Mouse (Mus musculus) kidney, postnatal 4 days (tissue): ENCODE data around the gene Olfr330.
"Not testable (repeated sequence)": the region's sequence is repeated elsewhere in the genome, so short reads cannot be mapped to it uniquely, and the experiment has no call there.

Experiments
- DNase-seq, 2 experiments: peaks; one replicate each; pipeline ENCODE4 v3.0.0; 2021; ENCODE audit warnings: mixed read lengths in 2 of 2

The Olfr330 gene

GRCm38 (mm10) chr11:58534736-58535135 is at the start of gene Olfr330:
Olfr330 (minus strand) TSS chr11:58534836.
- DNase-seq, result not testable (repeated sequence)

GRCm38 (mm10) chr11:58578636-58579035 is 44.0 kb upstream of the Olfr330 start:
- no peak for DNase-seq

- DNase-seq, result no peak
Measured at GRCm38 (mm10) chr11:58577430-58577829, 42.8 kb upstream of the Olfr330 start, which contains the start of gene Olfr325. Olfr325 (plus strand) TSS chr11:58577730.

- DNase-seq, result peak; percentile 36 to 43
Measured at GRCm38 (mm10) chr11:58570405-58570804, 35.8 kb upstream of the Olfr330 start, which contains the start of gene Olfr224. Olfr224 (minus strand) TSS chr11:58570553.

GRCm38 (mm10) chr11:58555536-58555935 is 20.9 kb upstream of the Olfr330 start, which contains the start of gene Olfr328:
Olfr328 (minus strand) TSS chr11:58555636.
- DNase-seq, result no peak

GRCm38 (mm10) chr11:58546322-58546721 is 11.7 kb upstream of the Olfr330 start, which contains the start of gene Olfr329-ps:
Olfr329-ps (minus strand) TSS chr11:58546422.
- DNase-seq, result no peak

GRCm38 (mm10) chr11:58519756-58520155 is 14.9 kb downstream of the Olfr330 start:
- DNase-seq, result peak in 1 of 2 experiments; percentile 3

GRCm38 (mm10) chr11:58518916-58519315 is 15.7 kb downstream of the Olfr330 start:
- peak; percentile 66 to 71 for DNase-seq

GRCm38 (mm10) chr11:58509058-58509457 is 25.6 kb downstream of the Olfr330 start:
- DNase-seq, result not testable (repeated sequence)

GRCm38 (mm10) chr11:58502472-58502871 is 32.2 kb downstream of the Olfr330 start, which contains the start of gene Olfr331:
Olfr331 (minus strand) TSS chr11:58502572.
- not testable (repeated sequence) for DNase-seq

- DNase-seq, result no peak
Measured at GRCm38 (mm10) chr11:58499290-58499689, 35.3 kb downstream of the Olfr330 start.

- DNase-seq, result no peak
Measured at GRCm38 (mm10) chr11:58498761-58499160, 35.9 kb downstream of the Olfr330 start.

GRCm38 (mm10) chr11:58492455-58492854 is 42.2 kb downstream of the Olfr330 start, which contains the start of gene Olfr332:
Olfr332 (minus strand) TSS chr11:58492555.
- no peak for DNase-seq
